Mouse (Mus musculus) urinary bladder, adult 18-20 months (tissue): ENCODE data around the gene Gm10378.
"Not testable (repeated sequence)": the region's sequence is repeated elsewhere in the genome, so short reads cannot be mapped to it uniquely, and the experiment has no call there.

Experiments
- DNase-seq, 2 experiments: peaks; one replicate each; pipeline ENCODE4 v3.0.0; 2022; ENCODE audit warnings: low spot score in 2 of 2, mixed read lengths in 2 of 2

Gene Gm10378

DNA sequence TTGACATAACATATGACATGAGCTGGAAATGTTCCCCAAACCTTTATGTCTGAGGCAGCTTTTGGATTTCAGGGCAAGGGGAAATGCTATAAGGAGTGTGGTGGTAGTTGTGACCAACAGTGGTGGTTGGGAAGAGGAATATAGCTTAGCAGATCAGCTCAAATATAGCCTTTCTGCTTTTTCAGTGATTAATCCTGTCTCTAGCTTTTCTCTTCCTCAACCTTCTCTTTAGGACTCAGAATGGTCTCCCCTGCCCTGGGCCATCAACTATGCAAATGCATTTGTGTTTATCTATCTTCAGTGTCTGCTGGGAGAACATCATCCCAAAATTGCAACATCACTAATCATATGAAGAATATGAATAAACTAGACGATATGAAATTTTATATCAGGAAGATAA lies at the start of gene Gm10378:
TSS of gene Gm10378 (plus strand) at position 301 of the 400 bp plus-strand sequence.
- not testable (repeated sequence) for DNase-seq

DNA sequence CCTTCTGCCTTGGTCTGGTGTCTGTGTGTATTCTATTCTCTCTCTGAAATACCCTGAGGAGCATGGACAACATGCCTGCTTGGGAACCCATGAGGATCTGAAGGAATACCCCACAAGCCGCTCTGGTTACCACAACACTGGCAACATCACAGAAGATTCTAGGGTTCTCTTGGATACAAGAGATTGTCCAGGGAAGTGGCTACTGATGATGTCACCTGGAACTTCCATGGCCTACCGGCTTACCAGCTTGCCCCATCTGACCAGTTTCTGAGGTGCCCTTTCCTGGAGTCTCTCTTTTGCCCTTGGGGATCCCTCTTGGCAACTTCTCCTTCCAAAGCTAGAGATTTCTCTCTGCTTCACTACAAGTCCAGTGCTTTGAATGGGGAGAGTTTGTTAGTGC lies 13.9 kb upstream of the Gm10378 start, which contains the start of gene Gm3633:
TSS of gene Gm3633 (minus strand) at position 101 of the 400 bp plus-strand sequence.
- not testable (repeated sequence) for DNase-seq
